Mouse (Mus musculus) right cerebral cortex, postnatal 10 days (tissue): ENCODE data around the gene Prss16.

Experiments
- DNase-seq, 2 experiments: peaks; one replicate each; pipeline ENCODE4 v3.0.0; 2021; ENCODE audit warnings: low spot score in 2 of 2

The Prss16 gene

GRCm38 (mm10) chr13:21974726-21975473 lies 34.6 kb downstream of the Prss16 start:
- DNase-seq, result peak; percentile 38 to 63

GRCm38 (mm10) chr13:21974221-21974725 lies 35.3 kb downstream of the Prss16 start:
- DNase-seq, result peak; percentile 89 to 94

- DNase-seq, result no peak
These were observed 37.9 kb downstream of the Prss16 start for GRCm38 (mm10) chr13:21971641-21972040.

GRCm38 (mm10) chr13:21969816-21970215 lies 39.7 kb downstream of the Prss16 start:
- no peak for DNase-seq

GRCm38 (mm10) chr13:21969269-21969668 lies 40.3 kb downstream of the Prss16 start:
- no peak for DNase-seq
